ENCODE assay signal across 8 mouse cellular contexts in the genomic region with DNA sequence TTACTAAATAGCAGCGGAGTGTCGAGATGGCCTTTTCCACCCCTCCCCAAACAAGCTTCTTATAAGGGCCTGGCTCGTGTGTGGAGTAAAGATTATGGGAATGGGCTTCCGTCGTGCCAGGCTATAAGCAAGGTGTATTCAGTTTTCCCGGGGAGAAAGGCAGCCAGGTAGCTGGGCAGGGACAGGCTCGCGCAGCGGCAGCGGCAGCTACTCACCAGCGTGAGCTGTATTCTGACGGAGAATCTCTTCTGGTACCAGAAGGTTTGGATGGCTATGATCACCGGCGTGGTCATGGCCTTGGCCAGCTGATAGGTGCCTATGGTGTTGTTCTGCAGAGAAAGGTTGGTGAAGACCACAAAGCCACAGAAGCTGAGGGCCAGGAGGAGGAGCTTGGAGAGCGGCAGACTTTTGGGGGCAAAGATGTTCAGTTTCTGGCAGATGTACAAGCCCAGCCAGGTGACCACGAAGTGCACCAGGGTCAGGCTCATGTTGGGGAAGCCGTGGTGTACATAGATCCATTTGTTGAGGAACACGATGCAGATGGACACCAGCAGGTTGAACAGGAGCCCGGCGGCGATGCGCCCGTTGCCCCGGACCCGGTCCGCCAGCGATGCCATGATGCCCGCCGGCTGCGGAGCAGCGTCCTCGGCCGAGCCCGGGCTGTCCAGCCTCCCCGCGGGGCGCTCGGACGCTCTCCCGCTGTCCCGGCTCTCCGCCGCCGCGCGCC. TPM values are rescaled to one million over a fixed set of nuclear protein-coding genes. Genes with fewer than 3 reads are reported as not detected.
DNase-seq lines count a peak whose midpoint lies in the region; ATAC-seq and TF ChIP-seq lines count a peak whose summit lies in the region.
"Not testable (repeated sequence)": the region's sequence is repeated elsewhere in the genome, so short reads cannot be mapped to it uniquely, and the experiment has no call there.

No protein-coding gene starts in this region.

- WGBS in forebrain, embryonic 12.5 days, result under 1% methylated on average over 23 of the region's 46 CpGs
- WGBS in lung, embryonic 14.5 days, result under 1% methylated on average over 12 of the region's 46 CpGs
- WGBS in neural tube, embryonic 11.5 days, result under 1% methylated on average over 17 of the region's 46 CpGs

- ATAC-seq in forebrain, embryonic 12.5 days (ENCODE audit: low FRiP score), result peak; percentile 65
- peak; percentile 29 to 59 for ATAC-seq in hematopoietic stem cell, adult 5-6 weeks (replicated peaks in 1 of 2; ENCODE audit: insufficient read depth in 1 of 2, low FRiP score in 2 of 2, low TSS enrichment in 1 of 2, low read depth in 1 of 2, poor library complexity in 2 of 2, severe bottlenecking in 2 of 2)
- peak; percentile 39; the same call in 1 of the 2 replicates for ATAC-seq in lung, embryonic 14.5 days (ENCODE audit: insufficient read depth)
- peak; percentile 22 for ATAC-seq in neural tube, embryonic 11.5 days (ENCODE audit: insufficient read depth, low FRiP score, low TSS enrichment)

- TF ChIP-seq CTCF in lung, embryonic 14.5 days (IDR thresholded peaks at IDR 0.05; ENCODE audit: low read depth), result not testable (repeated sequence)

- DNase-seq in ES-E14 (ENCODE audit: low read depth, low spot score); lung, embryonic 14.5 days: not testable (repeated sequence)
- DNase-seq in cerebellum, adult 9-10 months, result peak; percentile 44
- peak; percentile 23 for DNase-seq in kidney, postnatal 14 days
- peak; percentile 44 for DNase-seq in neural tube, embryonic 11.5 days (ENCODE audit: low spot score)
- peak; percentile 3 for DNase-seq in thymus, postnatal 0 days (ENCODE audit: low spot score)

- H3K27ac ChIP-seq in ES-E14 (ENCODE audit: insufficient read depth, low read depth, low read length, poor library complexity, severe bottlenecking); forebrain, embryonic 12.5 days; lung, embryonic 14.5 days (ENCODE audit: low read depth); neural tube, embryonic 11.5 days (ENCODE audit: low read depth, low read length): not testable (repeated sequence)

- H3K4me1 ChIP-seq in ES-E14 (ENCODE audit: control insufficient read depth in 2 of 2, insufficient read depth in 2 of 2, low read length in 2 of 2, poor library complexity in 1 of 2); lung, embryonic 14.5 days (ENCODE audit: insufficient read depth); neural tube, embryonic 11.5 days (ENCODE audit: control insufficient read depth, insufficient read depth, low read length): not testable (repeated sequence)
- H3K4me1 ChIP-seq in forebrain, embryonic 12.5 days, result peaks cover 24% of the 10 kb centered on the region

- peak overlapping the region; percentile 64 for H3K4me2 ChIP-seq in forebrain, embryonic 12.5 days
- H3K4me2 ChIP-seq in lung, embryonic 14.5 days, result peak overlapping the region; percentile 87
- H3K4me2 ChIP-seq in neural tube, embryonic 11.5 days (ENCODE audit: low read depth), result peak overlapping the region; percentile 53

- peak overlapping the region; percentile 50 for H3K9ac ChIP-seq in ES-E14 (ENCODE audit: insufficient read depth, low read depth, low read length, poor library complexity, severe bottlenecking)
- peak overlapping the region; percentile 71 for H3K9ac ChIP-seq in forebrain, embryonic 12.5 days
- H3K9ac ChIP-seq in lung, embryonic 14.5 days, result peak overlapping the region; percentile 53
- H3K9ac ChIP-seq in neural tube, embryonic 11.5 days (ENCODE audit: low read length), result peak overlapping the region; percentile 44

- not testable (repeated sequence) for H3K9me3 ChIP-seq in ES-E14 (ENCODE audit: control insufficient read depth, insufficient read depth, low read depth, low read length); forebrain, embryonic 12.5 days; lung, embryonic 14.5 days (ENCODE audit: low read depth, low read length); neural tube, embryonic 11.5 days (ENCODE audit: control insufficient read depth, low read length)

- peaks cover 17% of the 10 kb centered on the region for H3K36me3 ChIP-seq in ES-E14 (ENCODE audit: control insufficient read depth, insufficient read depth, low read length, poor library complexity, severe bottlenecking)
- H3K36me3 ChIP-seq in forebrain, embryonic 12.5 days (replicated peaks), result peaks cover 19% of the 10 kb centered on the region
- peaks cover 20% of the 10 kb centered on the region for H3K36me3 ChIP-seq in lung, embryonic 14.5 days (ENCODE audit: insufficient read depth)
- not testable (repeated sequence) for H3K36me3 ChIP-seq in neural tube, embryonic 11.5 days (ENCODE audit: control insufficient read depth, insufficient read depth, low read length)

- in situ Hi-C loops in ES-E14 (cut with MboI; ENCODE audit: low sequenced_read_pairs in 2 of 2, unreplicated experiment in 2 of 2), result not testable (repeated sequence)

- peak overlapping the region; percentile 63 to 64 for H3K4me3 ChIP-seq in ES-E14 (ENCODE audit: insufficient read depth in 1 of 2, low read depth in 1 of 2, low read length in 2 of 2, poor library complexity in 1 of 2, severe bottlenecking in 1 of 2)
- peak overlapping the region; percentile 57 for H3K4me3 ChIP-seq in forebrain, embryonic 12.5 days (replicated peaks)
- H3K4me3 ChIP-seq in lung, embryonic 14.5 days (ENCODE audit: low read depth, low read length), result peak overlapping the region; percentile 47
- peak overlapping the region; percentile 43 for H3K4me3 ChIP-seq in neural tube, embryonic 11.5 days (ENCODE audit: low read depth, low read length)

- H3K27me3 ChIP-seq in forebrain, embryonic 12.5 days; lung, embryonic 14.5 days (ENCODE audit: insufficient read depth, low read length); neural tube, embryonic 11.5 days (ENCODE audit: control insufficient read depth, insufficient read depth, low read length): not testable (repeated sequence)

RNA-seq across cellular contexts. Expression of a gene that starts 0.4 kb away (rescaled TPM):
- total RNA-seq in ES-E14 (2012; rRNA removed), result 16.3 and 22.8 TPM in 2 replicates
- polyA plus RNA-seq in forebrain, embryonic 12.5 days (2016; fragmentation: Nextera tagmentation; extraction: Ambion mirVana), result 34.1 and 37.4 TPM in 2 replicates
- 10.3 and 11.4 TPM in 2 replicates for total RNA-seq in hematopoietic stem cell, adult 5-6 weeks (2017)
- polyA plus RNA-seq in lung, embryonic 14.5 days (2014; fragmentation: Nextera tagmentation; extraction: Ambion mirVana), result 16.4 and 16.7 TPM in 2 replicates
- polyA plus RNA-seq in neural tube, embryonic 11.5 days (2014; fragmentation: Nextera tagmentation; extraction: Ambion mirVana), result 20.3 and 21.2 TPM in 2 replicates
- 8.1 and 8.4 TPM in 2 replicates for polyA plus RNA-seq in thymus, postnatal 0 days (2015; fragmentation: Nextera tagmentation; extraction: Ambion mirVana)

RNA-seq across cellular contexts. Expression of a gene that starts 35.2 kb away (rescaled TPM):
- total RNA-seq in ES-E14 (2012; rRNA removed), result 145 and 178 TPM in 2 replicates
- 76.5 and 86.4 TPM in 2 replicates for polyA plus RNA-seq in forebrain, embryonic 12.5 days (2016; fragmentation: Nextera tagmentation; extraction: Ambion mirVana)
- total RNA-seq in hematopoietic stem cell, adult 5-6 weeks (2017), result 89.1 and 108 TPM in 2 replicates
- polyA plus RNA-seq in lung, embryonic 14.5 days (2014; fragmentation: Nextera tagmentation; extraction: Ambion mirVana), result 49.1 and 50.5 TPM in 2 replicates
- polyA plus RNA-seq in neural tube, embryonic 11.5 days (2014; fragmentation: Nextera tagmentation; extraction: Ambion mirVana), result 63.2 and 63.5 TPM in 2 replicates
- polyA plus RNA-seq in thymus, postnatal 0 days (2015; fragmentation: Nextera tagmentation; extraction: Ambion mirVana), result 35.5 and 44.6 TPM in 2 replicates

RNA-seq across cellular contexts. Expression of a gene that starts 46.8 kb away (rescaled TPM):
- 70.7 and 80.8 TPM in 2 replicates for total RNA-seq in ES-E14 (2012; rRNA removed)
- polyA plus RNA-seq in forebrain, embryonic 12.5 days (2016; fragmentation: Nextera tagmentation; extraction: Ambion mirVana), result 87.5 and 95.3 TPM in 2 replicates
- 96.1 and 101 TPM in 2 replicates for total RNA-seq in hematopoietic stem cell, adult 5-6 weeks (2017)
- 96.3 and 96.6 TPM in 2 replicates for polyA plus RNA-seq in lung, embryonic 14.5 days (2014; fragmentation: Nextera tagmentation; extraction: Ambion mirVana)
- 87.6 and 94.9 TPM in 2 replicates for polyA plus RNA-seq in neural tube, embryonic 11.5 days (2014; fragmentation: Nextera tagmentation; extraction: Ambion mirVana)
- 73.7 and 81.7 TPM in 2 replicates for polyA plus RNA-seq in thymus, postnatal 0 days (2015; fragmentation: Nextera tagmentation; extraction: Ambion mirVana)
